Mouse (Mus musculus): ENCODE results near the gene Clic4.

DNA sequence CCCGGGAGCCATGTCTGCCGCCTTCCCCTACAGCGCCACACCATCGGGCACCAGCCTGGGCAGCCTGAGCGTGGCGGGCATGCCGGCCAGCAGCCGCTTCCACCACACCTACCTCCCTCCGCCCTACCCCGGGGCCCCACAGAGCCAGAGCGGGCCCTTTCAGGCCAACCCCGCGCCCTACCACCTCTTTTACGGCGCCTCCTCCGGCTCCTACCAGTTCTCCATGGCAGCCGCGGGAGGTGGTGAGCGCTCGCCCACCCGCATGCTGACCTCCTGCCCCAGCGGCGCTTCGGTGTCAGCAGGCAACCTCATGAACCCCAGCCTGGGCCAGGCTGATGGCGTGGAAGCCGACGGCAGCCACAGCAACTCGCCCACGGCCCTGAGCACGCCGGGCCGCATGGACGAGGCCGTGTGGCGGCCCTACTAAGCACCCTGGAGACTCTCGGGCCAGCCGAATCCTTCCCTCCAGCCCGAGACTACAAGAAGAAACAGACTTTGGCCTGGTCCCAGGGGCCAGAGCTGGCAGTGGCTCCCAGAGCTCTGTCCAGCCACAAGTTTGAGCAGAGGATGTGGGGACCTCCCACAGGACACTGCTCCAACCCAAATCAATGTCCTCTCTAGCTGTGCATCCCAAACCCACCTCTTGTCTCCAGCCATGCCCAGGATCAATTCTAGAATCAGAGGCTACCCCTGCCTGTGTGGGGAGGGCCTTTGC, 97.1 kb downstream of the Clic4 start:
- no peak for TF ChIP-seq MYOD1 (IDR thresholded peaks at IDR 0.05; ENCODE audit: control insufficient read depth in 1 of 3, insufficient read length in 2 of 3, low read depth in 2 of 3)
- TF ChIP-seq TCF12 (IDR thresholded peaks at IDR 0.05; ENCODE audit: insufficient read depth, poor library complexity, severe bottlenecking), result no peak
- no peak for TF ChIP-seq E2F4 (IDR thresholded peaks at IDR 0.05; ENCODE audit: insufficient read depth)
- TF ChIP-seq TCF3 (IDR thresholded peaks at IDR 0.05; ENCODE audit: insufficient read length, low read depth), result no peak
- no peak for TF ChIP-seq CEBPB (IDR thresholded peaks at IDR 0.05; ENCODE audit: insufficient read depth, poor library complexity, severe bottlenecking)
- no peak for TF ChIP-seq POLR2A (IDR thresholded peaks at IDR 0.05; ENCODE audit: insufficient read length, low read depth)
- no peak for TF ChIP-seq USF1 (IDR thresholded peaks at IDR 0.05; ENCODE audit: low read depth)
- no peak for TF ChIP-seq POLR2AphosphoS2 (IDR thresholded peaks at IDR 0.05; ENCODE audit: insufficient read length, low read depth)
- no peak for TF ChIP-seq REST (IDR thresholded peaks at IDR 0.05; ENCODE audit: insufficient read depth, insufficient read length)
- TF ChIP-seq MYOG (IDR thresholded peaks at IDR 0.05; ENCODE audit: control insufficient read depth in 1 of 3, insufficient read depth in 1 of 3, insufficient read length in 2 of 3, low read depth in 2 of 3), result no peak
- no peak for TF ChIP-seq MAX (IDR thresholded peaks at IDR 0.05; ENCODE audit: low read depth)
- no peak for TF ChIP-seq SRF (IDR thresholded peaks at IDR 0.05; ENCODE audit: control insufficient read depth, insufficient read length, low read depth)

Measured in myocyte (in vitro differentiated cells).